Mouse (Mus musculus) CH12.LX (cell line): ENCODE measurements around the gene Gucy2d. TPM values are rescaled to one million over a fixed set of nuclear protein-coding genes. Genes with fewer than 3 reads are reported as not detected.

Experiments
- DNase-seq: peaks from one replicate; pipeline ENCODE4 v3.0.0-alpha.2; 2013; ENCODE audit errors: extremely low read depth
- H3K27ac ChIP-seq: 2 replicates; pipeline ENCODE4 v1.5.1; 2012; ENCODE audit warnings: low read depth, mild to moderate bottlenecking, control low read depth, moderate library complexity; ENCODE audit not compliant: insufficient read depth
- H3K27me3 ChIP-seq: replicated peaks from 2 replicates; pipeline ENCODE3; 2012; ENCODE audit warnings: inconsistent platforms
- H3K36me3 ChIP-seq, 2 experiments: replicated peaks in 1 of 2; 2 replicates each; pipeline versions ENCODE3 to v1.6.1; 2012; ENCODE audit warnings: inconsistent platforms in 1 of 2, low read length in 1 of 2, mild to moderate bottlenecking in 1 of 2, mixed read lengths in 1 of 2, moderate library complexity in 1 of 2; ENCODE audit not compliant: control insufficient read depth in 1 of 2, insufficient read depth in 1 of 2
- H3K4me1 ChIP-seq, 2 experiments: 2 replicates each; pipeline ENCODE4 v1.6.1; 2012; ENCODE audit warnings: inconsistent platforms in 1 of 2, moderate library complexity in 1 of 2; ENCODE audit not compliant: insufficient read depth in 2 of 2, control insufficient read depth in 1 of 2
- H3K4me2 ChIP-seq: 2 replicates; pipeline ENCODE4 v1.6.1; 2012; ENCODE audit warnings: low read depth, mild to moderate bottlenecking, control low read depth; ENCODE audit not compliant: poor library complexity, insufficient read depth, severe bottlenecking
- H3K4me3 ChIP-seq, 3 experiments: fragments of 150-350 bp in 1 of 3; sonication (generic) in 1 of 3; replicated peaks in 1 of 3; 2 replicates each; pipeline versions ENCODE3 to v1.5.1; 2011 to 2012; ENCODE audit warnings: low read depth in 2 of 3, low read length in 2 of 3, mild to moderate bottlenecking in 2 of 3, moderate library complexity in 2 of 3, control low read depth in 1 of 3, improper control_type of control experiment in 1 of 3, inconsistent platforms in 1 of 3, mixed read lengths in 1 of 3; ENCODE audit not compliant: poor library complexity in 1 of 3
- H3K79me2 ChIP-seq: replicated peaks from 2 replicates; pipeline ENCODE4 v1.6.1; 2012; ENCODE audit warnings: mild to moderate bottlenecking, moderate library complexity; ENCODE audit not compliant: control insufficient read depth, poor library complexity, insufficient read depth, severe bottlenecking; ENCODE audit errors: extremely low read depth
- H3K9ac ChIP-seq: 2 replicates; pipeline ENCODE4 v1.6.1; 2012; ENCODE audit warnings: low read depth, mild to moderate bottlenecking, control low read depth, moderate library complexity; ENCODE audit not compliant: insufficient read depth
- H3K9me3 ChIP-seq: replicated peaks from 2 replicates; pipeline ENCODE3; 2012; ENCODE audit warnings: low read length, inconsistent platforms, mixed read lengths
- BHLHE40 ChIP-seq: IDR thresholded peaks from 2 replicates; pipeline ENCODE4 v1.6.1; 2011; ENCODE audit warnings: mild to moderate bottlenecking, low read depth, low read length, improper control_type of control experiment
- CHD1 ChIP-seq: IDR thresholded peaks from 2 replicates; pipeline ENCODE4 v1.6.1; 2012; ENCODE audit warnings: low read depth, low read length, improper control_type of control experiment, inconsistent platforms
- CHD2 ChIP-seq: IDR thresholded peaks from 2 replicates; pipeline ENCODE4 v1.6.1; 2011; ENCODE audit warnings: low read length, improper control_type of control experiment
- ELF1 ChIP-seq: IDR thresholded peaks from 2 replicates; pipeline ENCODE4 v1.6.1; 2014; ENCODE audit warnings: low read depth, mild to moderate bottlenecking, inconsistent platforms, low read length, improper control_type of control experiment
- EP300 ChIP-seq: IDR thresholded peaks from 2 replicates; pipeline ENCODE4 v1.6.1; 2011; ENCODE audit warnings: low read length, improper control_type of control experiment
- ETS1 ChIP-seq: conservative IDR thresholded peaks from 2 replicates; pipeline ENCODE4 v1.6.1; 2012; ENCODE audit warnings: low read depth, mild to moderate bottlenecking, inconsistent platforms, low read length, improper control_type of control experiment, moderate library complexity
- GABPA ChIP-seq: IDR thresholded peaks from 2 replicates; pipeline ENCODE4 v1.6.1; 2012; ENCODE audit warnings: low read depth, low read length, improper control_type of control experiment, inconsistent platforms; ENCODE audit not compliant: insufficient replicate concordance
- MEF2A ChIP-seq: IDR thresholded peaks from 2 replicates; pipeline ENCODE4 v1.6.1; 2014; ENCODE audit warnings: low read depth, mild to moderate bottlenecking, inconsistent platforms, low read length, improper control_type of control experiment, borderline replicate concordance
- MYC ChIP-seq: IDR thresholded peaks from 2 replicates; pipeline ENCODE4 v1.6.1; 2011; ENCODE audit warnings: low read depth, mild to moderate bottlenecking, improper control_type of control experiment, low read length
- NELFE ChIP-seq: IDR thresholded peaks from 2 replicates; pipeline ENCODE4 v1.6.1; 2011; ENCODE audit warnings: low read depth, low read length, improper control_type of control experiment
- POLR2A ChIP-seq: IDR thresholded peaks from 2 replicates; pipeline ENCODE4 v1.6.1; 2011; ENCODE audit warnings: low read depth, mild to moderate bottlenecking, improper control_type of control experiment, low read length
- POLR2AphosphoS2 ChIP-seq: IDR thresholded peaks from 2 replicates; pipeline ENCODE4 v1.6.1; 2011; ENCODE audit warnings: low read depth, low read length, improper control_type of control experiment
- SIN3A ChIP-seq: IDR thresholded peaks from 2 replicates; pipeline ENCODE4 v1.6.1; 2012; ENCODE audit warnings: low read length, improper control_type of control experiment, inconsistent platforms
- TBP ChIP-seq: conservative IDR thresholded peaks from 2 replicates; pipeline ENCODE4 v1.6.1; 2011; ENCODE audit warnings: low read depth, low read length, improper control_type of control experiment
- TCF12 ChIP-seq: IDR thresholded peaks from 2 replicates; pipeline ENCODE4 v1.6.1; 2014; ENCODE audit warnings: low read depth, mild to moderate bottlenecking, inconsistent platforms, low read length, improper control_type of control experiment
- UBTF ChIP-seq: IDR thresholded peaks from 2 replicates; pipeline ENCODE4 v1.6.1; 2012; ENCODE audit warnings: low read depth, mild to moderate bottlenecking, inconsistent platforms, low read length, improper control_type of control experiment, moderate library complexity
- USF2 ChIP-seq: conservative IDR thresholded peaks from 2 replicates; pipeline ENCODE4 v1.6.1; 2011; ENCODE audit warnings: low read depth, low read length, improper control_type of control experiment
- ZC3H11A ChIP-seq: IDR thresholded peaks from 2 replicates; pipeline ENCODE4 v1.6.1; 2012; ENCODE audit warnings: low read depth, mild to moderate bottlenecking, inconsistent platforms, low read length, improper control_type of control experiment
- ZMIZ1 ChIP-seq: IDR thresholded peaks from 2 replicates; pipeline ENCODE4 v1.6.1; 2012; ENCODE audit warnings: low read depth, mild to moderate bottlenecking, inconsistent platforms, low read length, improper control_type of control experiment
- dilution Hi-C: fragments of 300-500 bp; cut with MboI; formaldehyde crosslinking; loops from 2 replicates; pipeline ENCODE4 v1.14.3; 2020; ENCODE audit warnings: low sequenced_read_pairs; ENCODE audit not compliant: extremely low pct_unique_long_range_greater_than_20kb, extremely low pct_ligation_motif_present
- in situ Hi-C: fragments of 300-500 bp; cut with MboI; formaldehyde crosslinking; loops from 3 replicates; pipeline ENCODE4 v1.14.3; 2019; ENCODE audit warnings: low sequenced_read_pairs, low pct_ligation_motif_present, low pct_unique_long_range_greater_than_20kb, mixed read lengths
- polyA plus RNA-seq: library from polyadenylated mRNA; unstranded; fragments of >175 nt; gene quantifications from 2 replicates; pipeline ENCODE4 v1.2.1, GENCODE M21; 2012; ENCODE audit warnings: low read depth; ENCODE audit not compliant: insufficient read length
- total RNA-seq, 2 experiments: library from RNA; depleted of rRNA; stranded (reverse); fragments of 300-350 nt in 1 of 2; fragments of >200 nt in 1 of 2; gene quantifications; 2 replicates each; pipeline ENCODE4 v1.2.3; 2012 to 2014

Gene Gucy2d
- total and polyA plus RNA-seq, 3 experiments = not detected

GRCm38 (mm10) chr7:98391351-98391936 is 48.8 kb upstream of the Gucy2d start:
- H3K27ac ChIP-seq = no peak overlapping the region
- no peaks in the 10 kb centered on the region for H3K36me3 ChIP-seq
- no peak for TF ChIP-seq UBTF
- no peak for TF ChIP-seq CHD1
- TF ChIP-seq POLR2AphosphoS2 = no peak
- TF ChIP-seq USF2 = no peak
- no peak for TF ChIP-seq GABPA
- no peak for TF ChIP-seq ZMIZ1
- TF ChIP-seq ETS1 = no peak
- TF ChIP-seq NELFE = no peak
- no peak for TF ChIP-seq TBP
- no peak for TF ChIP-seq ZC3H11A
- TF ChIP-seq MYC = no peak
- TF ChIP-seq TCF12 = no peak
- TF ChIP-seq EP300 = no peak
- no peak for TF ChIP-seq SIN3A
- no peak for TF ChIP-seq CHD2
- no peak for TF ChIP-seq POLR2A
- no peak for TF ChIP-seq MEF2A
- no peak for TF ChIP-seq BHLHE40
- H3K9me3 ChIP-seq = peaks cover 7% of the 10 kb centered on the region
- H3K79me2 ChIP-seq = no peaks in the 10 kb centered on the region
- H3K9ac ChIP-seq = no peak overlapping the region
- H3K4me2 ChIP-seq = no peak overlapping the region
- in situ Hi-C loops = no loop called here
- peaks cover 0 to 14% of the 10 kb centered on the region in 2 experiments; a peak in 2 of 4 replicates for H3K4me1 ChIP-seq
- no peak overlapping the region for H3K4me3 ChIP-seq
- dilution Hi-C loops = no loop called here
- H3K27me3 ChIP-seq = no peaks in the 10 kb centered on the region
- DNase-seq = no peak

DNA sequence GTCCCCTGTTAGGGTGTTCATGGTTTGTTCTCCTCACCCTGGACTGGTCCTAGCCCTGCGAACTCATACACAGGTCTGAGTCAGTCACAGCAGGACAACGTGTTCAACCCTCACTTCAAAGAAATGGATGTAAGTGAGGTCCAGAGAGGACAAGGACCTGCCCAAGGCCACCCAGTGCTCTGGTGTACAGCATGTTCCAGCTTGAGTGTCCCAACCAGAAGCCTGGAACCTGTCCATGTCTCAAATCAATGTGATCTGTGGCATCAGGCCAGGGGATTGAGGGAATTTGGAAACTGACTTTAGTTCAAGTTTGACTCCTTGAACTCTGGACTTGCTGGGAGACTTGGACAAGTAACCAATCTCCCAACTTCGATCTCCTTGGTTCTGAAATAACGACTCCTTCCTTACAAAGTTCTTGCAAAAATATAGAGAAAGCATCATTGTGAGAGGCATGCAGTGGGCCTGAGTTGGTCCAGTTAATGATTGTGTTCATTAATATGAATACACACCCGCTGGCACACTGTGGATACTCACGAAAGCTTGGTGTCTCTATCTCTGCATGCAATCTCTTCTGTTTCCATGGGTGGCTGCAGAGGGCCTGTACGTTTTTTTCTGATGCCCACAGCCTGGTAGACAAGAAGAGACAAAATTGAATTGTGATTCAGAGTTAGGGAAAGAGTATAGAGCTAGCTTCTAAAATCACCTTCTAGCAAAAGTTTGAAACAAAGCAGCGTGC is 47.6 kb upstream of the Gucy2d start:
- no peak overlapping the region for H3K4me3 ChIP-seq
- H3K4me1 ChIP-seq = peaks cover 0 to 5% of the 10 kb centered on the region in 2 experiments; a peak in 1 of 4 replicates
- H3K27me3 ChIP-seq = no peaks in the 10 kb centered on the region
- dilution Hi-C loops = no loop called here
- in situ Hi-C loops = no loop called here
- no peak overlapping the region for H3K27ac ChIP-seq
- H3K79me2 ChIP-seq = no peaks in the 10 kb centered on the region
- H3K36me3 ChIP-seq = no peaks in the 10 kb centered on the region
- H3K4me2 ChIP-seq = no peak overlapping the region
- TF ChIP-seq ELF1 (no peak), UBTF (no peak), POLR2A (no peak)
- H3K9ac ChIP-seq = no peak overlapping the region
- DNase-seq = no peak
- H3K9me3 ChIP-seq = peaks cover 7% of the 10 kb centered on the region
